Mouse (Mus musculus) liver, adult 2 months (tissue): ENCODE results near the gene Ubtf. TPM values are rescaled to one million over a fixed set of nuclear protein-coding genes. Genes with fewer than 3 reads are reported as not detected.

ENCODE experiments used
- DNase-seq: peaks from one replicate; pipeline ENCODE4 v3.0.0-alpha.2; 2011; ENCODE audit warnings: low read depth, low spot score; ENCODE audit errors: extremely low read depth
- H3K27ac ChIP-seq: fragments of 200-500 bp; replicated peaks from 2 replicates; pipeline ENCODE4 v1.5.1; 2012; ENCODE audit warnings: low read depth, mild to moderate bottlenecking, control low read depth, inconsistent platforms, low read length; ENCODE audit not compliant: insufficient read depth
- H3K27me3 ChIP-seq: fragments of 200-500 bp; 2 replicates; pipeline ENCODE4 v1.6.1; 2012; ENCODE audit warnings: mild to moderate bottlenecking, moderate library complexity, low read length, inconsistent platforms; ENCODE audit not compliant: control insufficient read depth, insufficient read depth
- H3K36me3 ChIP-seq: fragments of 200-500 bp; 2 replicates; pipeline ENCODE4 v1.6.1; 2012; ENCODE audit warnings: low read length, inconsistent platforms; ENCODE audit not compliant: control insufficient read depth, insufficient read depth
- H3K4me1 ChIP-seq: fragments of 200-500 bp; 2 replicates; pipeline ENCODE4 v1.6.1; 2011; ENCODE audit warnings: low read length; ENCODE audit not compliant: control insufficient read depth, insufficient read depth
- H3K4me3 ChIP-seq: fragments of 200-500 bp; 2 replicates; pipeline ENCODE4 v1.5.1; 2011; ENCODE audit warnings: low read depth, mild to moderate bottlenecking, control low read depth, low read length, moderate library complexity; ENCODE audit not compliant: insufficient read depth
- H3K79me2 ChIP-seq: fragments of 200-500 bp; 2 replicates; pipeline ENCODE4 v1.6.1; 2012; ENCODE audit warnings: inconsistent platforms, mild to moderate bottlenecking, low read length, moderate library complexity; ENCODE audit not compliant: control insufficient read depth, insufficient read depth
- H3K9ac ChIP-seq: fragments of 200-500 bp; 2 replicates; pipeline ENCODE4 v1.6.1; 2012; ENCODE audit warnings: low read depth, mild to moderate bottlenecking, control low read depth, inconsistent platforms, low read length
- CTCF ChIP-seq: fragments of 200-500 bp; IDR thresholded peaks from 2 replicates; pipeline ENCODE4 v1.5.1; 2011; ENCODE audit warnings: low read depth, low read length, control low read depth
- POLR2A ChIP-seq: fragments of 200-500 bp; IDR thresholded peaks from 2 replicates; pipeline ENCODE4 v1.6.1; 2011; ENCODE audit warnings: low read length, control low read depth; ENCODE audit not compliant: insufficient read depth; ENCODE audit errors: extremely low read depth
- WGBS: fragments of 180-500 bp; shearing (Covaris S2); methylation state at CpG from one replicate; pipeline ENCODE4 v1.1.7; 2018; 5-methylcytosine and 5-hydroxymethylcytosine counted together
- polyA plus RNA-seq: library from polyadenylated mRNA; depleted of rRNA; stranded (reverse); fragments of >200 nt; gene quantifications from 2 replicates; pipeline ENCODE4 v1.2.3, GENCODE M21; 2012
- total RNA-seq: library from RNA; depleted of rRNA; stranded (reverse); fragments of >200 nt; gene quantifications from 2 replicates; pipeline ENCODE4 v1.2.3, GENCODE M21; 2014

The Ubtf gene
- total and polyA plus RNA-seq, 2 experiments, result 12.8 to 19.4 TPM

- Histone ChIP-seq H3K4me1 (no peaks in the 10 kb centered on the region), H3K36me3 (no peaks in the 10 kb centered on the region), H3K4me3 (no peak overlapping the region), H3K9ac (no peak overlapping the region), H3K27me3 (no peaks in the 10 kb centered on the region), H3K79me2 (no peaks in the 10 kb centered on the region), H3K27ac (no peak overlapping the region)
- TF ChIP-seq CTCF, result no peak
- TF ChIP-seq POLR2A, result no peak
- no peak for DNase-seq
Measured at GRCm38 (mm10) chr11:102329518-102329917, 10.0 kb upstream of the Ubtf start.

- H3K27me3 ChIP-seq, result no peaks in the 10 kb centered on the region
- WGBS, result 83% methylated on average over 7 of the region's 7 CpGs
Measured at GRCm38 (mm10) chr11:102327839-102328238, 8.3 kb upstream of the Ubtf start.

GRCm38 (mm10) chr11:102327250-102327649 lies 7.7 kb upstream of the Ubtf start:
- no peaks in the 10 kb centered on the region for H3K27me3 ChIP-seq
- WGBS, result 80% methylated on average over 5 of the region's 5 CpGs

More at GRCm38 (mm10) chr11:102327839-102328238, 8.3 kb upstream of the Ubtf start:
- Histone ChIP-seq H3K4me1 (no peaks in the 10 kb centered on the region), H3K27ac (no peak overlapping the region), H3K79me2 (no peaks in the 10 kb centered on the region), H3K4me3 (no peak overlapping the region), H3K9ac (no peak overlapping the region), H3K36me3 (no peaks in the 10 kb centered on the region)
- TF ChIP-seq CTCF (no peak), POLR2A (no peak)
- no peak for DNase-seq

GRCm38 (mm10) chr11:102323516-102323915 lies 4.0 kb upstream of the Ubtf start:
- 78% methylated on average over 1 of the region's 1 CpGs for WGBS
- H3K4me1 ChIP-seq, result peaks cover 5% of the 10 kb centered on the region; the same call in 1 of the 2 replicates
- no peaks in the 10 kb centered on the region for H3K36me3 ChIP-seq
- no peaks in the 10 kb centered on the region for H3K27me3 ChIP-seq
- H3K4me3 ChIP-seq, result no peak overlapping the region
- H3K27ac ChIP-seq, result no peak overlapping the region
- H3K9ac ChIP-seq, result no peak overlapping the region
- TF ChIP-seq POLR2A (no peak), CTCF (no peak)
- no peaks in the 10 kb centered on the region for H3K79me2 ChIP-seq
- no peak for DNase-seq

More at GRCm38 (mm10) chr11:102327250-102327649, 7.7 kb upstream of the Ubtf start:
- Histone ChIP-seq H3K4me1 (no peaks in the 10 kb centered on the region), H3K27ac (no peak overlapping the region), H3K9ac (no peak overlapping the region), H3K4me3 (no peak overlapping the region), H3K36me3 (no peaks in the 10 kb centered on the region), H3K79me2 (no peaks in the 10 kb centered on the region)
- no peak for DNase-seq
- TF ChIP-seq CTCF (no peak), POLR2A (no peak)

- H3K4me1 ChIP-seq, result peaks cover 5% of the 10 kb centered on the region; the same call in 1 of the 2 replicates
- TF ChIP-seq CTCF (no peak), POLR2A (no peak)
- peaks cover 7% of the 10 kb centered on the region for H3K79me2 ChIP-seq
- no peak overlapping the region for H3K4me3 ChIP-seq
- H3K27me3 ChIP-seq, result no peaks in the 10 kb centered on the region
- DNase-seq, result no peak
- no peak overlapping the region for H3K27ac ChIP-seq
- WGBS, result 88% methylated on average over 6 of the region's 6 CpGs
- H3K36me3 ChIP-seq, result no peaks in the 10 kb centered on the region
- no peak overlapping the region for H3K9ac ChIP-seq
Measured at GRCm38 (mm10) chr11:102321931-102322330, 2.4 kb upstream of the Ubtf start.

GRCm38 (mm10) chr11:102320686-102321005 lies 1.1 kb upstream of the Ubtf start:
- Histone ChIP-seq H3K4me1 (peaks cover 9% of the 10 kb centered on the region), H3K36me3 (no peaks in the 10 kb centered on the region), H3K4me3 (peak overlapping the region; percentile 50), H3K27me3 (no peaks in the 10 kb centered on the region), H3K79me2 (peaks cover 14% of the 10 kb centered on the region), H3K9ac (peak overlapping the region; percentile 72), H3K27ac (peak overlapping the region; percentile 88)
- DNase-seq, result peak; percentile 34
- 20% methylated on average over 10 of the region's 10 CpGs for WGBS
- no peak for TF ChIP-seq POLR2A
